Mouse (Mus musculus) embryonic fibroblast, embryonic 13.5 days (primary cell): ENCODE measurements around the gene Dmac1. TPM values are rescaled to one million over a fixed set of nuclear protein-coding genes. Genes with fewer than 3 reads are reported as not detected.
"Not testable (repeated sequence)": the region's sequence is repeated elsewhere in the genome, so short reads cannot be mapped to it uniquely, and the experiment has no call there.

Experiments used
- H3K27ac ChIP-seq: 2 replicates; pipeline ENCODE4 v1.5.1; 2012; ENCODE audit warnings: low read length, control low read depth, inconsistent platforms; ENCODE audit not compliant: insufficient read depth
- H3K4me1 ChIP-seq: 2 replicates; pipeline ENCODE4 v1.6.1; 2011; ENCODE audit warnings: low read length; ENCODE audit not compliant: control insufficient read depth, insufficient read depth
- H3K4me3 ChIP-seq: 2 replicates; pipeline ENCODE4 v1.5.1; 2011; ENCODE audit warnings: mild to moderate bottlenecking, control low read depth, low read length; ENCODE audit not compliant: insufficient read depth
- CTCF ChIP-seq: IDR thresholded peaks from 2 replicates; pipeline ENCODE4 v1.5.1; 2011; ENCODE audit warnings: mild to moderate bottlenecking, control low read depth, low read length, moderate library complexity, borderline replicate concordance; ENCODE audit not compliant: insufficient read depth
- POLR2A ChIP-seq: IDR thresholded peaks from 2 replicates; pipeline ENCODE4 v1.6.1; 2011; ENCODE audit warnings: low read depth, mild to moderate bottlenecking, control low read depth, low read length, moderate library complexity
- polyA plus RNA-seq: library from polyadenylated mRNA; stranded (reverse); fragments of >200 nt; gene quantifications from 2 replicates; pipeline ENCODE4 v1.2.4, GENCODE M21; 2011; ENCODE audit warnings: low read depth; ENCODE audit not compliant: missing spikeins, insufficient read length

Gene Dmac1
- polyA plus RNA-seq, 1 experiment = 51.9 TPM

GRCm38 (mm10) chr4:75275737-75276136, 2.4 kb downstream of the Dmac1 start:
- Histone ChIP-seq H3K27ac (no peak overlapping the region), H3K4me1 (no peaks in the 10 kb centered on the region), H3K4me3 (no peak overlapping the region)
- TF ChIP-seq POLR2A (no peak), CTCF (no peak)

- no peak for TF ChIP-seq POLR2A
- TF ChIP-seq CTCF = no peak
- Histone ChIP-seq H3K4me1 (no peaks in the 10 kb centered on the region), H3K27ac (no peak overlapping the region), H3K4me3 (no peak overlapping the region)
These were observed 10.2 kb downstream of the Dmac1 start for GRCm38 (mm10) chr4:75267866-75268265.

- TF ChIP-seq CTCF (no peak), POLR2A (no peak)
- Histone ChIP-seq H3K4me1 (no peaks in the 10 kb centered on the region), H3K4me3 (no peak overlapping the region), H3K27ac (no peak overlapping the region)
These were observed 11.1 kb downstream of the Dmac1 start for GRCm38 (mm10) chr4:75266773-75267550.

DNA sequence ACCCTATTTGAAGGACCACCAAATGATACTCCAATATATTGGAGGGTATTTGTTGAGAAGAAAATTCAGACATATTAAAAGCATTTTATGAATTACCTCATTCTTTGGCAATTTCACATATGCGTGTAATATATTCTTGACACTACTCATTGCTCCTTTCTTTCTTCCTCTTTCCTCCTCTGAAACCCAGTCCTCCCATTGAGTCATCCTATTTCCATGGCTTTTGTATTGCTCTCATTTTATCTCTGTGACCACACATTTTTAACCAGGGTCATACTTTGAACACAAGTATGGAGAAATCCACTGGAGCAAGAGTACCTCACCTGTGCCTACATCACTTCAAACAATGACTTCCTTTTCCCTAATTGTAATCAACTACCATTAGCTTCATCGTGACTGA, 13.9 kb downstream of the Dmac1 start:
- no peaks in the 10 kb centered on the region for H3K4me1 ChIP-seq
- H3K27ac ChIP-seq = no peak overlapping the region
- no peak overlapping the region for H3K4me3 ChIP-seq
- TF ChIP-seq CTCF (no peak), POLR2A (no peak)

DNA sequence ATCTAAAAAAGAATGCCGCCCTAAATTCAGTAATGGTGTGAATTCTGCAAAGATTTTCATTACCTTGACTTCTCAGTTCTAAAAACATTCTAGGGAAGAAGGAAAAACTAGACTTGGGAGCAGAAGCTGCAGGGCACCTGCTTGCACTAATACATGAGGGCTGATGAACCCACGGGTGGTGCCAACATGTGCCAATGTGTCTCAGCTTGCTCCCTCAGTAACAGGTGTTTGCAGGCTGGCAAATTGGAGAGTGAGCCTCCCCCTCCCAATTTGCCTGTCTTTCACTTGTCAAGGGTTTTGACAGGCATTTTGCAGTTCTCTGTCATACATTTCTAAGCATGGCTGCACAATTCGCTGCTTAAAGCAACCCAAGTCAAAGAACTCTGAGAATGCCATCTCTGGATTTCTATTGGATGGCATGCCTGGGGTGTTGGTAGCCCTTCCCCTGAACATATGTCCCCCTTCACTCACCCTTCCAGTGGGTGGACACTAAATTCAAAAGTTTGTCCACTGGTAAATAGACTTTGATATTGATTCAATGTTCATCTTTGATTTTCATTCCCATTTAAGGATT, 14.5 kb downstream of the Dmac1 start:
- Histone ChIP-seq H3K27ac (no peak overlapping the region), H3K4me1 (no peaks in the 10 kb centered on the region), H3K4me3 (no peak overlapping the region)
- TF ChIP-seq POLR2A = no peak
- TF ChIP-seq CTCF = no peak

GRCm38 (mm10) chr4:75262423-75262822, 15.7 kb downstream of the Dmac1 start:
- H3K27ac ChIP-seq = no peak overlapping the region
- TF ChIP-seq POLR2A (no peak), CTCF (no peak)
- H3K4me1 ChIP-seq = no peaks in the 10 kb centered on the region
- H3K4me3 ChIP-seq = no peak overlapping the region

GRCm38 (mm10) chr4:75260156-75260555, 17.9 kb downstream of the Dmac1 start:
- no peak for TF ChIP-seq CTCF
- no peak for TF ChIP-seq POLR2A
- Histone ChIP-seq H3K4me3 (no peak overlapping the region), H3K27ac (no peak overlapping the region), H3K4me1 (no peaks in the 10 kb centered on the region)

- Histone ChIP-seq H3K27ac (no peak overlapping the region), H3K4me1 (no peaks in the 10 kb centered on the region), H3K4me3 (no peak overlapping the region)
- TF ChIP-seq POLR2A (no peak), CTCF (no peak)
These were observed 18.7 kb downstream of the Dmac1 start for GRCm38 (mm10) chr4:75259447-75259846.

DNA sequence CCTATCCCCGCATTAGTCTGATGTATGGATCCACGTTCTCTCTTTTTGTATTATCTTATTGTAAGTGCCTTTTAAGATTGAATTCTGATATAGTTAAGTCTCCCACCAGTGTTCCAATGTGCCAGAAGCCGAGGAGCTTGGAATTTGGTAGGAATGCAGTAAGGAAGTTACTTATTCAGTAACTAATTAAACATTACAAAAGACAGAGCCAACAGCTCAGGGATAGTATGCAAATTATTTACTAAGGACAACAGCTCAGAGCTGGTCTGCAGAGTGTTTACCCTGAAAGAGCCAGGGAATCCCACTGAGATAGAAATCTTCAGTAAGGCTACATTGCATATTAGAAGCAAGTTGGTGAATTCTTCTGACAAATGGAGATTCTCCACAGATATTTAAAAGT, 43.5 kb downstream of the Dmac1 start:
- H3K4me3 ChIP-seq, H3K4me1 ChIP-seq, H3K27ac ChIP-seq: not testable (repeated sequence)
